Mouse (Mus musculus) ES-Bruce4 (cell line): ENCODE results near the gene Mex3a.

Experiments
- CTCF ChIP-seq: IDR thresholded peaks from one replicate; pipeline ENCODE4 v1.8.1; 2011; ENCODE audit warnings: low read depth, low read length
- POLR2A ChIP-seq: IDR thresholded peaks from one replicate; pipeline ENCODE4 v1.8.1; 2011; ENCODE audit warnings: low read length; ENCODE audit not compliant: insufficient read depth

- TF ChIP-seq POLR2A (no peak), CTCF (no peak)
Measured at GRCm38 (mm10) chr3:88494836-88495628, 37.2 kb upstream of the Mex3a start.
